In the genomic region with DNA sequence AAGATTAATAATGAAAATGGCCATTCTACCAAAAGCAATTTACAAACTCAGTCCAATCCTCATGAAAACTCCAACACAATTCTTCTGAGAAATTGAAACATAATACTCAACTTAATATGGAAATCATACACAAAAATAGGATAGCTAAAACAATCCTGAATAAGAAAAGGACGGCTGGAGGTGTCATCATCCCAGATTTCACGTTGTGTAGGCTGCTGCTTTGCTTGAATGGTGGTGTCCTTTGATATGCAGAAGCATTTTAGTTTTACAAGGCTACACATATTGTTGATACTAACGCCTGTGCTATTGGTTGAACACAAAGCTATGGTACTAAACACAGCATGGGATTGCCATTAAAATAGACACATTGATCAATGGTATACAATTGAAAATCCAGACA, we compare ENCODE assay signal across 34 mouse cellular contexts.
"Had no signal": no experiment of that assay in that cellular context is flagged by ENCODE, and none has a peak within 500 bp of the region (broad histone marks: within the 10 kb centered on the region; RNA-seq: fewer than 3 reads in every experiment).

No protein-coding gene starts in this region.

- ATAC-seq: hindbrain, embryonic 16.5 days; hindbrain, postnatal 0 days; inflammation-experienced regulatory T-cells, adult 6 months; intestine, embryonic 15.5 days; intestine, embryonic 16.5 days; intestine, postnatal 0 days had no signal

- H3K4me3 ChIP-seq: heart, embryonic 12.5 days; heart, embryonic 13.5 days; heart, embryonic 15.5 days; hindbrain, embryonic 10.5 days; hindbrain, embryonic 12.5 days; hindbrain, embryonic 13.5 days; hindbrain, embryonic 15.5 days; intestine, embryonic 15.5 days; kidney, embryonic 15.5 days; layer of hippocampus, adult 2 months; left cerebral cortex, adult 2 months had no signal

- H3K9me3 ChIP-seq: heart, embryonic 12.5 days; heart, embryonic 13.5 days; heart, embryonic 15.5 days; hindbrain, embryonic 10.5 days; hindbrain, embryonic 12.5 days; hindbrain, embryonic 13.5 days; hindbrain, embryonic 15.5 days; intestine, embryonic 15.5 days; kidney, embryonic 15.5 days had no signal

- H3K4me2 ChIP-seq: heart, embryonic 12.5 days; heart, embryonic 13.5 days; heart, embryonic 15.5 days; hindbrain, embryonic 12.5 days; hindbrain, embryonic 13.5 days; hindbrain, embryonic 14.5 days; hindbrain, embryonic 15.5 days; intestine, embryonic 15.5 days; kidney, embryonic 15.5 days had no signal

- H3K27me3 ChIP-seq: heart, embryonic 12.5 days; heart, embryonic 13.5 days; heart, embryonic 15.5 days; hindbrain, embryonic 12.5 days; hindbrain, embryonic 13.5 days; hindbrain, embryonic 15.5 days; intestine, embryonic 15.5 days; kidney, embryonic 15.5 days had no signal

- H3K27ac ChIP-seq: heart, embryonic 13.5 days; heart, embryonic 15.5 days; hindbrain, embryonic 10.5 days; hindbrain, embryonic 12.5 days; hindbrain, embryonic 13.5 days; hindbrain, embryonic 14.5 days; hindbrain, embryonic 15.5 days; hindbrain, postnatal 0 days; intestine, embryonic 15.5 days; kidney, embryonic 15.5 days; kidney, postnatal 0 days; layer of hippocampus, adult 2 months; left cerebral cortex, adult 2 months had no signal

- H3K36me3 ChIP-seq: heart, embryonic 12.5 days; heart, embryonic 13.5 days; heart, embryonic 15.5 days; hindbrain, embryonic 12.5 days; hindbrain, embryonic 13.5 days; hindbrain, embryonic 15.5 days; intestine, embryonic 15.5 days; kidney, embryonic 15.5 days had no signal

- DNase-seq: heart, postnatal 10 days; heart, postnatal 14 days; heart, postnatal 36 days; heart, postnatal 4 days; kidney, adult 11 months; kidney, adult 18-20 months; kidney, adult 2 months; kidney, adult 8-10 months; kidney, adult 9 months; kidney, postnatal 10 days; kidney, postnatal 14 days; kidney, postnatal 25 days; kidney, postnatal 36 days; kidney, postnatal 4 days; layer of hippocampus, adult 9-11 months; layer of hippocampus, postnatal 36 days had no signal

- H3K9ac ChIP-seq: heart, embryonic 12.5 days; heart, embryonic 13.5 days; heart, embryonic 15.5 days; hindbrain, embryonic 12.5 days; hindbrain, embryonic 13.5 days; hindbrain, embryonic 14.5 days; hindbrain, embryonic 15.5 days; intestine, embryonic 15.5 days; kidney, embryonic 15.5 days had no signal
